Mouse (Mus musculus) Muller cell, postnatal 12 days (primary cell): ENCODE data around the gene Srd5a1.
"Not testable (repeated sequence)": the region's sequence is repeated elsewhere in the genome, so short reads cannot be mapped to it uniquely, and the experiment has no call there.

Source experiments
- DNase-seq: peaks from one replicate; pipeline ENCODE4 v3.0.0-alpha.2; 2015; ENCODE audit errors: inconsistent ontology term

The Srd5a1 gene

DNA sequence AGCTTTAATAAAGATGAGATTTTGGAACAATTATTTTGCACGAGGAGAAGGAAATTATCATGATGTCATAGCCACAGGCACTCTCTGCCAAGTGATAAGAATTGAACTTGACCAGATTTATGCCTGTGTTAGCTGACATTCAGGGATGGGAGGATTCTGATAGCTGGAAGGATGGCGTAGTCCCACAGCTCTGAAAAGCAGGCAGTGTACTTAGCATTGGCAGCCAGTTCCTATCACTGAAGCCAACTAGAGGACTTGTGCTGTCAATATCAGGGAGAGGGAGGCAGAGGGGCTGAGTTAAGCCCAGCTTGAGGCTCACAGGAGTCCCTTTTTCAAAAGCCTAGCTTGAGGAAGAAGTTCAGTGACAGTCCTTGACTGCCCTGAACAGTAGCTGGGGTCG is 13.3 kb upstream of the Srd5a1 start:
- DNase-seq = no peak

DNA sequence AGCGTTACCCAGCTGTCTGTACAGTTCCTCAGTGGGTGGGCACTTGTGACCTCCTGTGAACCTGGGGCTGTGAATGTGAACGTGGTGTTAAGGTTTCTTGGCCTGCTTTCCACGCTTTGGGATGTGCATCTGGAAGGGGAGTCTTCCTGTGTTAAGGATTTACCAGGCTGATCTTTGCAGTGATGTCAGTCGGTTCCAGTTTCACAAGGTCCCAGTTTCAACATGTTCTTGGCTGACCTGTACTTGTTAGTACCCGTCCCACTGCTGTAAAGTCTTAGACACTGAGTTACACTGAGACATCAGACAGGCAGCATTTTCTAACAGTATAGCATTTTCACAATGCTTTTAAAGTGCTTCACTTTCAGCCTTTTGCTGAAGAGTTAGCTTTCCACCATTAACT is 12.6 kb upstream of the Srd5a1 start:
- DNase-seq = no peak

DNA sequence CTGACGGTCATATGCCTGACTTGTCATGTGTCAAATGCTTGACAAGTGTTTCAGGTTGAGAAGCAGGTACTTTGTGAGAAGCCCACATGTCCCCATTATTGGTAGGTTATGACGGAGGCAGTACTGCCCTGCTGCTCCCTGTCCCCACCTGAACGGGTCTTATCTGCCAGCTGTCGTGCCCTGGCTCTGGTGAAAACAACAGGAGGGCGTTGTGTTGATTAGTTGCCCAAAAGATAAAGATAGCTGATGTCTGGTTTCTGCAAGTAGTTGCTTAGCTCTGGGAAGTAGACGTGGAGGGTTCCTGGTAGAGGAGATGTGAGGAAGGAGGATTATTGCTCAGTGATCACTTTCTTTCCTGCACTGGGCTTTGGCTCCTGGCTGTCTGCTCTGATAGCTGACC is 5.5 kb upstream of the Srd5a1 start:
- DNase-seq = no peak

DNA sequence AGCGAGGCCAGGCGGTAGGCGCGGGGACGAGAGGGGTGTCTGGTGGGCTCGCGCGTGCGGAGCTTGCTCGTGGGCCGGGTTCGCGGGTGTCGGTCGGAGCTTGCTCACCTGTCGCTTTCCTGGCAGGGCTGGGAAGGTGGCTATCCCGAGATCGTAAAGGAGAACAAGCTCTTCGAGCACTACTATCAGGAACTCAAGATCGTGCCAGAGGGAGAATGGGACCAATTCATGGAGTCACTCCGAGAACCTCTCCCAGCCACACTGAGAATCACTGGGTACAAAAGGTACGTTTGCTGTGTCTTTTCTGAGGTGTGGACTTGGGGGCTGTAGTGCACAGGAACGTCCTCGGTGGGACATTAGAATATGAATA is 918 bp upstream of the Srd5a1 start:
- no peak for DNase-seq

DNA sequence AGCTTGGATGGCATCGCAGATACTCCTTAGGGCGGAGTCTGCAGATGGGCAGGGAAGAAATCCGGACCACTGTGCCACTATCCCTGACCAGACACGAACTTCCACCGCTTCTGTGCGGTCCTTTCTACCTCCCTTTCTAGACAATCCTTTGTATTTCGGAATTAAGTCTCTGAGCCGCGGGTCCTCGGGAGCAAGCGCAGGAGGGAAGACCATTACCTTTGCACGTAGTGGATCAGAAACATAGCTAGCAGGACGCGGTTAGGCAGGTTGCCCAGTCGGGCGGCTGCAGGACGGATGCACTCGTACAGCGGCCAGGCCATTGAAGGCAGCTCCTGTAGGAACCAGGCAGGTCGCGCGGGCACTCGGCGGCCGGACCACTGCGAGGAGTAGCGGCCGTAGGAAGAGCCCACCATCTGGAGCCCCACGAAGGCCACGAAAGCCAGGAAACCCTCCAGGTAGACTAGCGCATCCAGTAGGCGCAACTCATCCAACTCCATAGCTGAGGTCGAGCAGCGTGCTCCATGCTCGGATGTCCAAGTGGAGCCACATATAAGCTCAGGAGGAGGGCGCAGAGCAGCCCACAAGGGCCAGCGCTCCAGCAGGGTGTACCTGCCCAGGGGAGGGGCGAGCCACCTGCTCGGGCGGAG is 368 bp downstream of the Srd5a1 start:
- DNase-seq = peak; percentile 70

DNA sequence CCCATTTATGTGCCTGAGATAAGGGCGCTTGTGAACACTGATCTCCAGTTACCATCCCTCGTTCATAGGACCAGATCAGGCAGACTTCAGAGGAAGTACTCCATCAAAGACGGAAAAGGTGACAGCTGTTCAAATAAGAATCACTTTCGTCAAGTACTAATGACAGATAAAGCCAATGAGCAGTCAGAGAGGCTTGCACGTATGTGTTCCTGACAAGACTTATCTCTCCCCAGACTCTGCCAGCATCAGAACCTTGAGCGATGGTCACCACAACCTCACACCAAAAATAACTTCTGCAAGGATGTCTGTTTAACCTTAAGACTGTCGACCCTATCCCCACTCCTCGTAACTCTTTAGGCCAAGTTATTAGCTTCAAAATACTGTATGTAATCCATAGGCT is 2.5 kb downstream of the Srd5a1 start:
- DNase-seq = no peak

DNA sequence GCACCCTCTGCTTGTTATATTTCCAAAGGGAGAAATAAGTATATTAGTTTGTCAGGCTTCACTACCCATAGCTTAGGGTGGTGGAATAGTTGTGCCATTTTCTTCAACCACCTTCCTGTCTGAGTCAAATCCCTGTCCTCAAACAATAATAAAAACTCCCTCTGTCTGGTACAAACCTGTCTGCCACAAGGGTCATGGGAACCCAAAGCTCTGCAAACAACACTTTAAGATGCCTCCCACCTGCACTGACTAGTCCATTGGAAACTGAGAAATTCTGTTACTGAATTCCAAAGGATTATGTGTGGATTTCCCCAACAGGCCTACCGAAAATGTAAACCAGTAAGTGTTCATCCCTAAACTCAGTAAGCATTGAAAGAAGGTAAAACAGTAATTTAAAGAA is 6.6 kb downstream of the Srd5a1 start:
- DNase-seq = no peak

DNA sequence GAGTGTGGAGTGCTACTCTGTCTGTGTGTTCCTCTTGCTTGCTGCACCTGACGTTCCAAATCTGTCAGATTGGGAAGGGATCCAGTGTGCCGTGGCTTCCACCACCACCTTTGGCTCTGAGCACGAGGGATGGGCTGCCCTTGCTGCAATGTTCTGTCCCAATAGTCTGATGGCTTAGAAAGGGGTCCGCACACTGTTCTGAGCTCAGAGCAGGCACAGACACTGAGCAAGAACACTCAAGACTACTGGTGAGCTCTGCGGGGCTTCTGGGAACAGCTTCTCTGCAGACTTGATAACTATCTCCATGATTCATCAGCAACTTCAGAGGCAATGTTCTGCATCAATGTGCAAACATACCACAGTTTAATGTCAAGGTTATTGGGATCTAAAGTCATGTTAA is 9.9 kb downstream of the Srd5a1 start:
- DNase-seq = no peak

DNA sequence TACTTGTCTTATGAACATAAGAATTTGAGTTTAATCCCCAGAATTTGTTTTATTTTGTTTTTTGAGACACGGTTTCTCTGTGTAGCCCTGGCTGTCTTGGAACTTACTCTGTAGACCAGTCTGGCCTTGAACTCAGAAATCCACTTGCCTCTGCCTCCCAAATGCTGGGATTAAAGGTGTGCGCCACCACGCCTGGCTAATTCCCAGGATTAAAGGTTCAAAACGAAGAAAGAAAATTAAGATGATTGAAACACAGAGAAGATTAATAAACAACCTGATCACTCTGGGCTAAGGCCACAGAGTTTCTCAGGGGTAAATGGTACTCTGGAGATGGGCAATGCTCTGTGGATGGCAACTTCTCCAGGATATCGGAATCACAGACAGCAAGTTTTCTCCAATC is 10.4 kb downstream of the Srd5a1 start:
- not testable (repeated sequence) for DNase-seq

DNA sequence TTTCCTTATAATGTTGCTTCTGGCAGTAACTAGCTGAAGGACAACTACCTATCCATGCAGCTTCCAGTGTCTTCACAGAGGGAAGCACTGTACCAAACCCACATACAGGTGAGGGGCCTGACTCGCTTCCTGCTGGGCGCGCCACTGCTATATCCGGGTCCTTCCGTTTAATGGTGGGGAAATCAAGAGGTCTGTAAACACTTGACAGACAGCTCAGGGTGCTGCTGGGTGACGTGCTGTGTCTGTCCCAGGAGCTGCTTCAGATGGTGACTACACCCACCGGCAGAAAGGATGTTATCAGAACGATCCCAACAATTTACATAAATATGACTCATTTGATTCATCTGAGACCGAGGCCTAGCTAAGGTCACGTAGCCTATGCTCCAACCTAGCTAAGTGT is 12.4 kb downstream of the Srd5a1 start:
- no peak for DNase-seq

DNA sequence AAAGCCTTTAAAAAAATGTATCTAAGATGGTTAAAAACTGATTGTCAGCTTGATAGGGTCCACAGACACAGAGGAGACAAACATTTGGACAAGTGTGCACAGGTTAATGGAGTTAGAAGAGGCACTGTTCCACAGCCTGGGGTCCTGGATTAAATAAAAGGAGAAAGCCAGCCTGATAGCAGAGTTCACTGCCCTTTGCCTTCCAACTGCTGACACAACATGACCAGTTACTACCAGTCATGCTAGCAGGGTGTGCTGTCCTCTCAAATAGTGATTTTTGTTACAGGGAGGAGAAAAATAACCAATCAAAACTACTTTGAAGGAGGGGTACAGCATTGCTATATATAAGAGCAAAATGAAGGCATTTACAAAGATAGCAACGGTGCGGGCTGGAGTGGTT is 14.7 kb downstream of the Srd5a1 start:
- DNase-seq = no peak

DNA sequence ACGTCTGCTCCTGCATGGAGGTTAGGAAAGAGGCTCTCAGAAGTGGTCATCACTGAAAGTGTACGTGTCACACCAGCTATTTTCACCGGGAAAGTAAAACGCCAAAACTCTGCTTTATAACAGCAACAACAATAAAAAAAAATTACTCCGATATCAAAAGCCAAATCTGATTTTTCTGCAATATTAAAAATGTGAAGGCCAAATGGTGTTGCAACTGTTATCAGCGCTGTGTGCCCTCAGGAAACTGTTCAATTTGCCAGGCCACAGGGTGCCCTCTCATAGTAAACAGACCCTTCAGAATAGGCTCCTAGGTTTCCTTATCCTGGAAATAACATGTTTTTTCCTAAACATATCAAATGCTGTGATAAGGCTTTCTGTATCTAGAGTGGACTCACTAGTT is 15.3 kb downstream of the Srd5a1 start:
- no peak for DNase-seq

DNA sequence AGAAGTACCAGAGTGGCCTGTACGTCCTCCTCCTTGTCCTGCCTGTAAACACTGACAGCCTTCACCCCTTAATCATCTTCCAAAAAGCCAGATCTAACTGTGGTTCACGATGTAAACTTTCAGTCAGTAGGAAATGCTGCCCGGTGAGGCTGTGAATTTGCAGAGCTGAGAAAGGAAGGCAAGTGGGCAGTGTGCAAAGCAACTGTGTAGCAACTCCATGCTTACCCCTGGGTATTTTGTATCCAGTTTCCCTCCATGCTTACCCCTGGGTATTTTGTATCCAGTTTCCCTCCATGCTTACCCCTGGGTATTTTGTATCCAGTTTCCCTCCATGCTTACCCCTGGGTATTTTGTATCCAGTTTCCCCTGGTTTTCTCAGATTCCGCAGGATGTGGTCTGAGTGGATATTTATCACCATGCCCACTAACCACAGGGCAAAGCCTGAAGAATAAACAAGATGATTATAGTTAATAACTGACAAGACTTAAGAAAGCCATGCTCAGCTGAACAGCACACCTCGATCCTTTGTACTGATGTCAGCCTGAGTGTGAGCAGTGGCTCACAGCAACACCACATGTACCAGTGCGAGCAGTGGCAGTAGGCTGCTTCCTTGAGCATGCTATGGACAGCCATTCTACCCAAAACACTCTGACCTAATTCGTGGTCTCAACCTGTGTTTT is 16.5 kb downstream of the Srd5a1 start:
- DNase-seq = no peak

DNA sequence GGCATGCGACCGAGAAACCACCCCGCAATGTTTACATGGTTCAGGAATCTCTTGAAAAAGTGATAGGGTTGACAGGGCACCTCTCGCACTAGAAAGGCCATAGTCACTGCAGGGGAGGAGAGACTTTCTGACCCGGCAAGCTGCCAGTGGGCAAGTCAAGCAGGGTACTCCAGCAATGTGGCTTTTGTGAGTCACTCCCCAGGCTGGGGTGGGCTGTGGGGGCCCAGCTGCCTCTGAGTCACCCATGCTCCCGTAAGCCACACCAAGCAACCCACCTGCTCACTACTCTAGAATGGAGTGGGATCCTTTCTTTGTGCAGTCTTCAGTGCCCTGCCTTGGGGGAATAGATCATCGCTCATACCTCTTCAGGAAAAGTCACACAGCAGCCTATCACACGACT is 17.8 kb downstream of the Srd5a1 start:
- DNase-seq = peak; percentile 56

DNA sequence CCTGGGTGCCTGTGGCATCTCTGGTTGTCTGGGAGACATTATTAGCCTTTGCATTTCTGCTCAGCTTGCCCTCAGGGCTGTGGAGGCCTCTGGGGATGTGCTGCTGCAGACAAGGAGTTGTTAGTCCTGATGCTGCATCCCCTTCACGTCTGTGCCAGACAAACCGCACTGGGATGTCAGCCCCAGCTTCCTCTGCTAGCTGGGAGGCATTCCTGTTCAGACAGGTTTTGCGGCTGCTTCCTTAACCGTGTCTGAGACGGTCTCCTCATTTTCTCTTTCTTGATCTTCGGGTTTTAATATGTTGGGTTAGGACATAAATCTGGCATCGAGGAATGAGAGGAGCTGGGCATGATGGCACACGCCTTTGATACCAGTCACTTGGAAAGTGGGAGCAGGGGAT is 19.0 kb downstream of the Srd5a1 start:
- DNase-seq = no peak

DNA sequence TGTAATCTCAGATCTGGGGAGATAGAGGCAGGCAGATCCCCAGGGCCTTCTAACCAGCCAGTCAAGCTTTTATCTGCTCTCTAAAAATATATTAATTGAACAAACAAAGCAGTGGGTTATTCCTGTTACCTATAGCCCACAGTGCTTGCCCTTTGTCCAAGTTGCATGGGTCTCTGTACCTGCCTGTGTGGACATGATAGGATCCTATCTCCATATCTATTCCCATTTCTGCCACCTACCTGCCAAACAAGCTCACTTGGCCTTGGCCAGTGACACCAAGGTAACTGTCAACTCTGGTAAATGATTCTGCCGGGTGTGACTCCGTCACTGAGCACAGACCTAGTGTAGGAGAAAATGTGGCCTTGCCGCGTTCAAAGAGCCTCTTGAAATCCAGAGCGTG is 19.9 kb downstream of the Srd5a1 start:
- DNase-seq = no peak

DNA sequence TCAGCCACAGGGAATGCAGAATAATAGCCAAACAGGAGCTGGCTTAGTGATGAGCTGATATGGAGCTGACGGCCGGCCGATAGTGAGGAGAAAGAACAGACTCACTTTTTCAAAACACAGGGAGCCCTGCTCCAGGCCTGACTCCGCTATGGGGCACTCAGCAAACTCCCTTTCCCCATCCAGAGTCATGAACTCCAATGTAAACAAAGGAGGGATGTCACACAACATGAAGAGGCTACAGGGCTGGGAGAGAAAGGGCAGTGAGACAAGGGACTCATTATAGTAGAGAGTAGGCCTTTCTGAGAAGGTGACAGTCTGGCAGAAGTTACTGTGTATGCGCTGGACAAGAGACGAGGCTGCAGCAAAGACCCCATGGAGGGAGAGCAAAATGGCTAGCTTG is 23.0 kb downstream of the Srd5a1 start:
- DNase-seq = peak; percentile 25

DNA sequence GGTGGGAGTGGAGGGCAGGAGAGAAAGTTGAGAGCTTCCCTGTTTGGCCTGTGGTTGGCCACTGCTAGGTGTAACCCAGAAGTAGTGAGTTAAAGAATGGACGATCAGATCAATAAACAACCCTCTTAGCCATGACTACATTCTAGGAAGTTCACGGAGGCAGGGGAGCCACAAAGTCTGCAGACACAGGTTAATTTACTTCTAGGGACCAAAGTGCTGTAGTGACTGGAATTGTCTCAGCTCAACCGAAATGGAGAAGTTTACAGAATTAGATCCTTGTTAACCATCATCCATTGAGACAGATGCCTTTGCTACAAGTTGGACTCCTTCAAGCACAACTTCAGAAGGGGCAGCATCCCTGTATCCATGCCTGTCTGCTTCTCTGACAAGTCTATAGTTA is 23.4 kb downstream of the Srd5a1 start:
- no peak for DNase-seq

DNA sequence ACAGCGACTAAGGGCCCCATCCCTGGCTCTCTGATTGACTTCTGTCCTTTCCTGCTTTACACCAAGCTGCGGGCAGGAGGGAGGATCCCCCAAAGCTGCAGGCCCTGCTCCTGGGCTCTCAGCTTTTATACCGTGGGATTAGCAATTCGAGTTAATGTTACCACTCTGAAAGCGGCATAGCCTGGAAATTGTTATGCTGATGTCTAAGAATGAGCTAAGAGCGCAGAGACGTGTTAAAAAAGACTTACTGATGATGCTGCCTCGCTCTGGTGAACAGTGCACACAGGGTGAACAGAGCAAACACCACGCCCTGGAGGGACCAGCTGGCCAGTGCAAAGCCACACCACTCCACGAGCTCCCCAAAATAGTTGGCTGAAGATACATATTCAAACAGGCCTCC is 24.9 kb downstream of the Srd5a1 start:
- no peak for DNase-seq

DNA sequence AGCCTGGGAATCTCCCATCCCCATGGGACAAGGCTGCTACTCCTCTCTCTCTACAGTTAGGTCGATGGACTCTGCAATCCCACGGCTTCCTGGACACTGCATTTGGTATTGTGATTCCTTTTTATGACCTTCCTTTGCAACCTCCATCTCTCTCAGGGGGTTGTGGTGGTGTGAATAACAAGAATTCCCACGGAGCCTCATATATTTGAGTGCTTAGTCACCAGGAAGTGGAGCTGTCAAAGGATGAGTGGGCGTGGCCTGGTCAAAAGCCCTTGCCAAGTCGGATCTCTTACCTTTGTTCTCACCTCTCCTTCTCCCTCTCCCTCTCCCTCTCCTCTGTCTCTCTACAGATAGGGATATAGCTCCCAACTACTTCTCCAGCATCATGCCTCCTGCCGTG is 25.4 kb downstream of the Srd5a1 start:
- peak; percentile 73 for DNase-seq

DNA sequence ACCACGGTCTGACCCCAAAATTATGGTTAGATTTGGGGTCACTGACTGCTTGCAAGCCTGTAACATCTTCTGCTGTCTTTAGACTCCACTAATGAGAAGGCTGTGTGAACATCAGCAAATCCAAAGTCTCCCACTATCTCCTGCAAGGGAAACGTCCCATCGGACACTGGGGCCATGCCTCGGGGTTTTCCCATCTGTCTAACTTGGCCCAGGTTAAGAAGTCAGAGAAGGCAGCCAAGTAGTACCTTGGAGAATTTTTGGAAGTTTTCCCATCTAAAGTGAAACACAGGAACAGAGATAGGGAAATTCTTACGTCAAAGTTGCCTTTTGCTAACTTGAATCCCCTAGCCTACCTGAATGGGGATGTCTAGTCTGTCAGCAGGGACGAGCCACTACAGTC is 27.7 kb downstream of the Srd5a1 start:
- DNase-seq = no peak

DNA sequence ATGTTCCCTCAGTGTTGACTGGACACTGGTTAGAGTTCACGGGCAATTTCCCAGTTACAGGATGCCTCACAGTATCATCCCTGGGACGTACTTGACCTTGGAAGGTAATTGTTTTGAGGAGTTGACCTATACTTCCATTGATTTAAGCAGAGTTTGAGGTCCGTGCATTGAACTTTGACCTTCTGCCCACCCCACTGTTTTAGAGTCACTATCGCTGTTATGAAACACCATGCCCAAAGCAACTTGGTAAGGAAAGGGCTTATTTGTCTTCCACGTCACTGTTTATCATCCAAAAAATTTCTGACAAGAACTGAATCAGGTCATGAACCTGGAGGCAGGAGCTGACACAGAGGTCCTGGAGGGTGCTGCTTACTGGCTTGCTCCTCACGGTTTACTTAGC is 28.8 kb downstream of the Srd5a1 start:
- no peak for DNase-seq

DNA sequence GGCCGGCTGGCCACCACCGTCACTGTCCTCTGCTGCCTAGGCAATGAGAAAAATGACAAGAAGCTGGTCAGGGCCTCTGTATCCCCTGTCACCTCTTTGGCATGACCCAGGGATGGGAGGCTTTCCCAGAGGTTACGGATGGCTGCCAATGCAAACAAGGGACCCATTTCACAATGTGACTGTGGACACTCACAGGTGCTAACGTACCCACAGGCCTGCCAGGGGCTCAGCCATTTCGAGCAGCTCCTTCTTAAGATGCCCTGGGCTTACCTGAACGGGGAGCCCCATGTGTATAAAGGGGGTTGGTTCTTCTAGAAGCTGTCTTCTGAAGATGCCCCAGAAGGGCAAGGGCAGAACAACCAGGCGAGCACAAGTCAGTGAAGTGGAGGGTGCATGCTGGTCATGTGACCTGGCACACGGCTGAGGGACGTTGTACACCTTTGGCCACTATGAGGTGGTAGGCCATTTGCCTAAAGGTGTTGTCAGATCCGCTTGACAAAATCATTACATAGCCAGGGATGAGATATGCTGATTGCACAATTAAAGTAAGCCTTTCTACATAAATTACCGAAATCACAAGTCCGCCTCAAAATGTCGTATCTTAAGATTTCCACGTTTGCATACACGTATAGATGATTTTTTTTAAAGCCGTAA is 33.9 kb downstream of the Srd5a1 start:
- no peak for DNase-seq

DNA sequence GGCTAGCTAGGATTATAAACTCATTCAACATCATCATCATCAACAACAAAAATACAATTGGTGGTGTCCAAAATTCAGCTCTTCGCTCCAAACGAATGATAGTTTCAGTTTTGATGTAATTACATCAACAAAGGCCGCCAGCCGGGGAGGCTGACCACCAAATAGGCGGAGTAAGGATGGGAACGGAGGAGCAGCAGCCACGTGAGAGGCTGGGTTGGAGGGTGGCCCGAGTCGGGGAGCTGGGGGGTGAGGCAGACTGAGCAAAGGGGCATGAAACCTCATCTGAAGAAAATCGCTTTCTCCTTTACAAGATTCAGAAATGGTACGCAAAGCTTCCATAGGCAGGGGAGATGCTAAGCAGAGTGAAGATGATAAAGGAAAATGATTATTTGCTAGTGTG is 34.6 kb downstream of the Srd5a1 start:
- no peak for DNase-seq
